Mouse (Mus musculus): ENCODE measurements at regions not wholly inside any gene's neighbourhood (a gene's known extent, or its start where the extent isn't known, plus 50 kb on each side); places are given as distances from the start of the nearest gene placed in this dataset.

- DNase-seq (ENCODE audit: low read depth, low spot score), result no peak
Observed at GRCm38 (mm10) chr4:110125067-110125784, 147.4 kb downstream of the Dmrta2 start.

- DNase-seq (ENCODE audit: low read depth, low spot score), result no peak
Observed at GRCm38 (mm10) chr4:110127941-110128520, 150.2 kb downstream of the Dmrta2 start.

GRCm38 (mm10) chr4:110128918-110129317 is 151.1 kb downstream of the Dmrta2 start:
- peak; percentile 1 for DNase-seq (ENCODE audit: low read depth, low spot score)

GRCm38 (mm10) chr4:110129518-110129917 is 151.7 kb downstream of the Dmrta2 start:
- no peak for DNase-seq (ENCODE audit: low read depth, low spot score)

- DNase-seq (ENCODE audit: low read depth, low spot score), result no peak
Observed at GRCm38 (mm10) chr4:110132061-110132460, 154.2 kb downstream of the Dmrta2 start.

- DNase-seq (ENCODE audit: low read depth, low spot score), result no peak
Observed at GRCm38 (mm10) chr4:110134036-110134435, 156.2 kb downstream of the Dmrta2 start.

GRCm38 (mm10) chr4:110145229-110145628 is 167.4 kb downstream of the Dmrta2 start:
- no peak for DNase-seq (ENCODE audit: low read depth, low spot score)

GRCm38 (mm10) chr4:110152103-110152946 is 174.5 kb downstream of the Dmrta2 start:
- DNase-seq (ENCODE audit: low read depth, low spot score), result no peak

Data from CD4-positive, CD25-positive, alpha-beta regulatory T cell, adult 2 months (primary cell).